Mouse (Mus musculus): ENCODE measurements at regions not wholly inside any gene's neighbourhood (a gene's known extent, or its start where the extent isn't known, plus 50 kb on each side); places are given as distances from the start of the nearest gene placed in this dataset.
A peak's percentile ranks its signal among the peaks of the same experiment; 100 is the strongest.

GRCm38 (mm10) chr8:26854557-26855238 lies 122.4 kb upstream of the Zfp703 start:
- no peak for DNase-seq

DNA sequence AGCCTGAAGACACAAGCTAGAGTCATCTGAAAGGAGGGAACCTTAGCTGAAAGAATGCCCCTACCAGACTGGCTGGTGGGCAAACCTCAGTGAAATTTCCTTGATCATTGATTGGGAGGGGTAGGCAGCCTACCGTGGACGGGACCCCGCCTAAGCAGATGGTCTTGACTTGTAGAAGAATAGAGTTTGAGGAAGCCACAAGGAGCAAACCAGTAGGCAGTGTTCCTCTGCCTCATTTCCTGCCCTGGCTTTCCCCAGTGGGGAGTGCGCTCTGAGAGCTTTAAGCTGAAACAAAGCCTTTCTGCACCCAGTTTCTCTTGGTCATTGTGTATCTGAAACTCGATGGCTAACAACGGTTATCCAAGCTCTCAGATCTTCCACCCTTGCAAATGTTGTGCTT lies 121.9 kb upstream of the Zfp703 start:
- no peak for DNase-seq

DNA sequence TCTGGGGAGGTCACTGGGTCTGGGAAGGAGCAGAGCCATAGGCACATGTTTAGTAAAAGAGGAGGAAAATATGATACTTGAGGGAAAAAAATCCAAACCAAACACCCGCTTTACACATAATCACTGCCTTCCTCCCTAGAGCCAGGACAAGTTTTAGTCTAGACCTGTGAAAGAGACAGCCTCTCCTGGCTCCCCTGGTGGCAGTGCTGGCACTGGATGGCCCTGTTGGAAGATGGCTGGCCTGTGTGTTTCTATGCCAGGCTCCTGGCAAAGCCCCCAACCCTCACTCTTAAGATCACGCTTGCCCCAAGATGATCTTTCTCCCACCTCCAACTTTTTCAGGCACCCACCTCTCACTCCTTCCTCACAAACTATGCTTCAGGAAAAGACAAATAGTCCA lies 112.6 kb upstream of the Zfp703 start:
- DNase-seq = no peak

DNA sequence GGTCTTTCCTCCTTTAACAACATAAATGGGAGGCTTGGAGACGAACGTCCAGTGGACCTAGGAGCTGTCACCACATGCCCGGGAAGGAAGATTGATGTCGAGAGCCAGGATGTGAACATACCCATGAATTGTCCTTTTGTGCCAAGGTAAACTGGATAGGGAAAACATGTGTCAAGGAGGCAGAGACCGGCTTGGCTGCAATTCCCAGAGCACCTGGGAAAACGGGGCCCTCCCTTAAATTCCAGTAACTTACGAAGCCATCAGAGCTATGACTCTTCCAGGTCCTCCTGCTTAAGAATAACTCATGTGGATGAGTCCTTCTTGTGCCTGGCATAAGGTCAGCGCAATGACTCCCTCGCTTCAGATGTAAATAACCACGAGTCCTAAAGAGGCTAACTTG lies 112.2 kb upstream of the Zfp703 start:
- DNase-seq = no peak

DNA sequence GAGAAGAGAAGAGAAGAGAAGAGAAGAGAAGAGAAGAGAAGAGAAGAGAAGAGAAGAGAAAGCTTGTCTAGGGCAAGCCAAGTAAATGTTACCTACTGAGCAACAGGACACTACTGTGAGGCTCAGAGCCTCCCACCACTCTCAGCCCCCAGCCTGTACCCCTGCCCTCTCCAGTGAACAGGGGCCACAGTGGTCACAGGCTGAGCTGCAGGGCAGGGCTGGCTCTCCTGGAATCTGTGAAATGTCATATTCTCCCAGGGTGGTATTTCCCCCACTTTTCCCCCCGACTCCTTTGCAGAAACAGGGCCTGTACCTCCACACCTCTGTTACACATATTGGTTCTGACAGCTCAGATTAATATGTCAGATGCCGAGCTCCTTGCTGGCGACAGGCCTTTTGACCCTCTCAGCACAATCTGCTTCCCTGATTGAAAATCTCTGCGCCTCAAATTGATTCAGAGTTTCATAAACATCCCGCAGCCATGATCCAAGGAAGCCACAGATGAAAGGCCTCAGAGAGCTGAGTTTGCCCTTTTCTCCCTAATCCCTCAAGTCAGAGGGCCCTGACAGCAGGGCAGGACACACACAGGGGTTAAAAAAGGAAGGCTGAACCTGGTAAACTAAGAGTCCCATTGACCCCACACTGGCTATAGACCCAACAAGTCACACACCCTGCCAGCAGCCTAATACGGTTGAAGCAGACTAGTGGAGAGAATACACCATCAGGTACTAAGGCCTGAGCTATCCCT lies 108.8 kb upstream of the Zfp703 start:
- DNase-seq = no peak

GRCm38 (mm10) chr8:26868849-26869110 lies 108.3 kb upstream of the Zfp703 start:
- no peak for DNase-seq

DNA sequence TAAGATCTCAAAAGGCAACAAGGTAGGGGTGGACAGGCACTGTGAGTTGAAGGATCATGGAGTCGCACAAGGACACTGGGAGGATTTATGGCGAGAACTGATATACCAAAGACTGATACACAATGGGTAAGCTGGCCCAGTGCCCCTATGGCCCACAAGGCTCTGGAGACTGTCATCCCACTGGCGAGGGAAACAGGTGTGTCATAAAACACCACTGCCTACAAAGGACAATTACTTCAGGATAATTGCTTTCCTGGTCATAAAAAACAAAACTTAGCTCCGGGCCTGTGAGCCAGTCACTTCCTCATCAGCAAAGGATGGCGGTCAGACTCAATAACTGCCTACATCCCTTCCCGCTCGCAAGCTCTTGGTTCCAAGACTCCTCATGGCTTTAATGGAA lies 105.3 kb upstream of the Zfp703 start:
- no peak for DNase-seq

DNA sequence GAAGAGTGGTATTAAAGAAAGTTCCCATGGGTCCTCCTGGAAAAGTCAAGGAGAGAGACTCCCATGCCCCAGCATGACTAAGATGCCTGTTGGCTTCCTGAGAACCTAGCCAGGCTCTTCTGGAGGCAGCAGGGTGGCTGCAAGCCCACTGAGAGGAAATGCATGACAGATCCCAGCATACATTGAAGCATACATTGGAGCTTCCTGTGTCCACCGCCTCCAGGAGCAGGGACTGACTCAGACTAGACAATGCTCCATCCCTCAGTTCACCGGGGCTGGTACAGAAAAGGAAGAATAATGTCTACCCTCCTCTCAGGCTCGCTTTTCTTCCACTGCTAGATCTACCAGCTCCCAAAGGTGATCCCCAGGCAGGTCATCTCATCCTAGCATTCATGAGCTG lies 104.7 kb upstream of the Zfp703 start:
- no peak for DNase-seq

- no peak for DNase-seq
These were observed 104.3 kb upstream of the Zfp703 start for GRCm38 (mm10) chr8:26872815-26873214.

- DNase-seq = no peak
These were observed 96.9 kb upstream of the Zfp703 start for GRCm38 (mm10) chr8:26880177-26880576.

DNA sequence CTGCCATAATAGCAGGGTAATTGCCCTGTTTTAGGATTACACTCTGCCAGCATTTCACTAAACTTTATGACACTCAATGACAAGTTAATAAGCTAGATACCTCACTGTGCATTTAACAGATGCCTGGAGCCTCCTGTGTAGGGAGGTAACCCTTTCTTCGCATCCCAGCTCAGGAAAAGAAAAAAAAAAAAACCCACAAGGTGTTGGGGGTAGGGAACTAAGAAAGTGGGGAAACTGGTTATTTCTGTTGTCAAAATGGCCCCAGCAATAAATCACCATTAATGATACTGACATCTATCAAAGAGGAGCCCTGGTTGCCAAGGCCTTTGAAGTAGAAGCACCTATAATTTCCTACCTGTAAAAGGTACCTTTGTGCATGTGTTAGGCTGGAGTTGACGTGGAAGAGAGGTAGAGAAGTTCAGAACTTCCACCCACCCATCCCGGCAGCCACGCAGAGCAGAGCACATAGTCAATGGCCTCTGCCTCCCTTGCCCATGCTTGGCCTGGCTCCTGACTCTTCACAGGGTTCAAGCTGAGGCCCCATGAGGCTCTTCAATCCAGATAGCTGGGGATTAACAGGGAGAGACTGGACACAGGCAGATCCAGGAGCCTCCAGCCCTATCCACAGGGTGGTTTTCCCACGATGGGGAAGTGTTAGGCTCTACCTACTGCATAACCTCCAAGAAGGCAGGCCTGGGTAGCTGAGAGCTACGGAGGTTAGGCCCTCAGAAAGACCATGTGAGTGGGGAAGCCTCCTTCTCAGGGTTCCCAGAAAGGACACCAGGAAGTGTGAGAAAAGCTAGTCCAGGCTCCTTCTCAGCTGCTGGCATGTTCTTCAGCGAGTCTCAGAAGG lies 95.6 kb upstream of the Zfp703 start:
- DNase-seq = no peak

GRCm38 (mm10) chr8:26882616-26883015 lies 94.5 kb upstream of the Zfp703 start:
- no peak for DNase-seq

DNA sequence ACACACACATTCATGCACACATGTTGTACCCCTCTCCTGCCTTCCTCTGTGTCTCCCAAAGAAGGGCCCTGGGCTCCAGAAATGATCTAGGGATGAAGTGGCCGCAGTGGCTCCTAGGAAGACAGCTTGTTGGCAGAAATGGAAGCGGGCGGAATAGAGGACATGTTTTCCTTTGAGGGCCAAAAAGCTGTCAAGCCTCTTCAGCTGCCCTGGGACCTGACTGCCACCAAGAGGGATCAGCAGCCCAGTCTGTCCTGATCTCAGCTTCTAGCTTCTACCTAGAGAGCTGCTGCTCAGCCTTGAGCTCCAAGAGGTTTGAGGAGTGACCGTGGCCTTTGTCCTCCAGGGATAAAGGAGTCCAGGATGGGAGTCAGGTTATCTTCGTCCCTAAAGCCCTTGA lies 93.8 kb upstream of the Zfp703 start:
- no peak for DNase-seq

- no peak for DNase-seq
These were observed 93.4 kb upstream of the Zfp703 start for GRCm38 (mm10) chr8:26883770-26884169.

DNA sequence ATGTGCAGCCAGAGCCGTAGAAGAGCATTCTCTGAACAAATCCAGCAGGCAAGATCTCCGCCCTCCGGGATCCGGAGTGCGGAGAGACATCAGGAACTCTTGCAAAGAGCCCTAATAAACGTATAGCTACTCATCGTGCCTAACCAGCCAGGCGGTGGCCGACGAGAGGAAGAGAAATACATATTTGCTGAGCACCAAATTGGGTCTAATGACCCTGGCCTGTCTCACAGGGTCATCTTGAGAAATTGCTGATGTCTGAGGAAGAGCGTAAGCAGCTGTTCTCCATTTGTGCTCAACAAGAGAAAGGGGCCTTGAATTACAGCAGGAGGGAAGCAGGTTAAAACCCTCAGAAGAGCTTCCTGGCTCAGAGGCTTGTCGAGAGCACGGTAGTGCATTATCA lies 92.8 kb upstream of the Zfp703 start:
- DNase-seq = no peak

GRCm38 (mm10) chr8:26885365-26885764 lies 91.8 kb upstream of the Zfp703 start:
- DNase-seq = no peak

DNA sequence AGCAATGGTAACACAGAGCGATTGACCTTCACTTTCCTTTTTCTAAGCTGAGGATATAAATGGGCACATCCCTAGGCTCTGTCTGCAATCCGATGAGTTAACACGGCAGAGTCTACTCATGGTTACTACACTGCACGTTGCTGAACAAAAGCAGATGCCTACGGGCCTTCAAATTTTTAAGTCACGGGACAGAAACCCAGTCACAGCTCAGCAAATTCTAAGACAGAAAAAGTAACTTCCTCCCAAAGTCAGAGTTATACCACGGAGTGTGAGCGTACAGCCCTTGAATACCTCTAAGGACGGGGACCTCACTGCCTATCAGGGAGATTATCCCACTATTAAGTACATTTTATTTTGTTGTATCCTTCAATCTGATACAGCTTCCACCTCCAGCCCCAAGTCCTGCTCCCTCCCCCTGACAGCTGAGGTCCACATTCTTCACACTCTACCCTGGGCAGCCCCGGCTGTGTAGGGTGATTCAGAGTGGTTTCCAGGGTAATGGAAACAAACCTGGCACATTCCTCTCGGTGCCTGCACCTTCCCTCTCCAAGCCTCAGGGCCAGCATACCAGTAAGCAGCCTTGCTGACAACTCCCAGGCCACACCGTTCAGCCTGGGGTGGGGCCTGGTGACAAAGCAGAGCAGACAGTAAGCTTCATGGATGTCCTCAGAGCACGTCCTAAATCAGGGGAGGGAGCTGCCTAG lies 90.2 kb upstream of the Zfp703 start:
- no peak for DNase-seq

GRCm38 (mm10) chr8:26887551-26887950 lies 89.6 kb upstream of the Zfp703 start:
- DNase-seq = no peak

GRCm38 (mm10) chr8:26888050-26888449 lies 89.1 kb upstream of the Zfp703 start:
- DNase-seq = no peak

GRCm38 (mm10) chr8:26891881-26892280 lies 85.2 kb upstream of the Zfp703 start:
- DNase-seq = peak; percentile 83

- DNase-seq = peak; percentile 53
These were observed 84.7 kb upstream of the Zfp703 start for GRCm38 (mm10) chr8:26892380-26892779.

- DNase-seq = no peak
These were observed 81.3 kb upstream of the Zfp703 start for GRCm38 (mm10) chr8:26895867-26896266.

DNA sequence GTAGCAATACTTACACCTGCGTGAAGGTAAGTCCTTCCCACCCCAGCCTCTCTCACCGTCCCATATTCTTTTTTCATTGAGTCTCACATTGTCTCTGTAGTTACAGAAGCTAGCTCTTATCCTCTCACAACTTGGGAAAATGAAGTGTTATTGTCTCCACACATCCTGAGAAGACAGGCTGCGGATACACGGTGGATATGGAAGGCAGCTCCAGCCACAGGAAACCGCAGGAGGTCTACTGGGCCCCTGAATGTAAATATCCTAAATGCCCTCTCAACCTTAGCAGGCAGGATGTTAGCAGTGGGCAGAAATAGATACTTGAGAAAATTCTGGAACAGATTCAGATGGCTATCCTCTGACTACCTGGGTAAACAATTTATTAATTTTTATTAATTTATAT lies 73.8 kb upstream of the Zfp703 start:
- DNase-seq = no peak

All from cerebellum, adult 9-11 months (tissue).